Mouse (Mus musculus) CH12.LX (cell line): ENCODE data around the gene Gp5.

Source experiments
- CTCF ChIP-seq, 2 experiments: IDR thresholded peaks in 1 of 2; conservative IDR thresholded peaks in 1 of 2; 2 replicates each; pipeline ENCODE4 v1.5.1; 2011 to 2012; ENCODE audit warnings: low read depth in 2 of 2, low read length in 2 of 2, improper control_type of control experiment in 1 of 2, inconsistent platforms in 1 of 2, mild to moderate bottlenecking in 1 of 2, moderate library complexity in 1 of 2
- ETS1 ChIP-seq: conservative IDR thresholded peaks from 2 replicates; pipeline ENCODE4 v1.6.1; 2012; ENCODE audit warnings: low read depth, mild to moderate bottlenecking, inconsistent platforms, low read length, improper control_type of control experiment, moderate library complexity
- MAZ ChIP-seq: IDR thresholded peaks from 2 replicates; pipeline ENCODE4 v1.6.1; 2012; ENCODE audit warnings: low read depth, mild to moderate bottlenecking, inconsistent platforms, low read length, improper control_type of control experiment, moderate library complexity
- SMC3 ChIP-seq: IDR thresholded peaks from 2 replicates; pipeline ENCODE4 v1.6.1; 2011; ENCODE audit warnings: low read depth, low read length, improper control_type of control experiment
- ZNF384 ChIP-seq: IDR thresholded peaks from 2 replicates; pipeline ENCODE4 v1.6.1; 2012; ENCODE audit warnings: low read depth, low read length, improper control_type of control experiment, inconsistent platforms

DNA sequence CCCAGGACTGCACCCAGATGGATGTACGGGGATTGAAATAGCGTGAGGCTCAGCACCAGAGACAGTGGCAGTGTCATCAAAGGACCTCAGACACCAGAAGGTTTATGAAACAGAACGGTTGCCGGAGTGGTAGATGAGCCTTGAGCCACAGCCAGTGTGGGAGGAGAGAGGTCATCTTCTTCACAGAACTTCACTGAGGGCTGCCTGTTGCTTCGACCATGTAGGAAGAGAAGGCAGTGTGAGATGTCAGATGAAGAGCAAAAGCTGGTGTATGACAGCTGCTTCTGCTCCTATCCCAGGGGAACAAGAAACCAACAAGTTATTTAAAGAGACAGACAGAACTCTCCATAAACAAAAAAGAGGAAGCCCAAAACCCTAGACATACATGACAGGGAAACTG is 6.3 kb downstream of the Gp5 start:
- TF ChIP-seq ZNF384 (no peak), SMC3 (no peak), CTCF (conservative IDR thresholded peaks at IDR 0.05 in 1 of 2, IDR thresholded peaks at IDR 0.05 in 1 of 2; ENCODE audit: low read depth in 2 of 2, low read length in 2 of 2) (no peak), ETS1 (no peak), MAZ (no peak)
